Mouse (Mus musculus) left cerebral cortex, adult 11 months (tissue): ENCODE results near the gene Pmepa1.

ENCODE experiments used
- DNase-seq: peaks from one replicate; pipeline ENCODE4 v3.0.0; 2022; ENCODE audit warnings: low spot score

The Pmepa1 gene

GRCm38 (mm10) chr2:173225906-173226305 lies 50.4 kb downstream of the Pmepa1 start:
- no peak for DNase-seq

DNA sequence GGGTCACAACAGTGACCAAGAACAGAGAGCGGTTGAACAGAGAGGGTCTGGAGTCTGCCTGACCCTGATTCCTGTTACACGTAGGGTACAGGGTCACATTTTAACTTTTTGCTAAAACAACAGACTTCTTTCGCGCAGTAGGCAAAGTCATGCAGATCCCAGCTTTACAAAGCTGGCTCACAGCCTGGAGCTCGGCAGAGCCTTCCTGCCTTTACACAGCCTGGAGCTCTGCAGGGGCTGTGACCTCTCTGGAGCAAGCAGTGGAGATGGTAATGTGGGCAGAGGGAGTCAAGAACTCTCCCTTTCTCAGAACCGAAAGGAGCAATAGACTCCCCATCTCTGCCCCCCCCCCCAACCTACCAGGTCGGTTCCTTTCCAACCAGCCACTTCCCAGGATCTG lies 51.5 kb downstream of the Pmepa1 start:
- no peak for DNase-seq

DNA sequence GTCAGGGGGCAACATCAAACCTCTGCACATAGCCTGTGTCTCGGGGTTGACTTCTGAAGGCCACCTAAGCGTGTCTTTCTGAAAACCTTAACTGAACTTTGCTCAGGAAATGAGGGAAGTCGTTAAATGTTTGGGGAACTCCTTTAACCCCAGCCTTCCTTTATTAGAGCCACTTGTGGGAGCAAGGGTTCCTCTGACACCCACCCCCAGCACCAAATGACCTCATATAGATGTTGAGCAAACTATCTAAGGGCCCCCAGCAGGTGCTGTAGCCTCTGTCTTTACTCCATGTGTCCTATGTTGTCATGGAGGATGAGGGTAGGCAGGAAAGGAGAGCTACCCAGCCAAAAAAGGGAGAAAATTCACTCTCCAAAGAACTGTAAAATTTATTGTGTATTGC lies 52.2 kb downstream of the Pmepa1 start:
- DNase-seq = no peak

GRCm38 (mm10) chr2:173223496-173223895 lies 52.8 kb downstream of the Pmepa1 start:
- no peak for DNase-seq

GRCm38 (mm10) chr2:173220754-173221153 lies 55.6 kb downstream of the Pmepa1 start:
- no peak for DNase-seq

- no peak for DNase-seq
These were observed 56.9 kb downstream of the Pmepa1 start for GRCm38 (mm10) chr2:173219256-173219954.

GRCm38 (mm10) chr2:173218416-173219141 lies 57.8 kb downstream of the Pmepa1 start, which contains the start of gene Zbp1:
Gene Zbp1 (minus strand): TSS chr2:173218923.
- DNase-seq = no peak

DNA sequence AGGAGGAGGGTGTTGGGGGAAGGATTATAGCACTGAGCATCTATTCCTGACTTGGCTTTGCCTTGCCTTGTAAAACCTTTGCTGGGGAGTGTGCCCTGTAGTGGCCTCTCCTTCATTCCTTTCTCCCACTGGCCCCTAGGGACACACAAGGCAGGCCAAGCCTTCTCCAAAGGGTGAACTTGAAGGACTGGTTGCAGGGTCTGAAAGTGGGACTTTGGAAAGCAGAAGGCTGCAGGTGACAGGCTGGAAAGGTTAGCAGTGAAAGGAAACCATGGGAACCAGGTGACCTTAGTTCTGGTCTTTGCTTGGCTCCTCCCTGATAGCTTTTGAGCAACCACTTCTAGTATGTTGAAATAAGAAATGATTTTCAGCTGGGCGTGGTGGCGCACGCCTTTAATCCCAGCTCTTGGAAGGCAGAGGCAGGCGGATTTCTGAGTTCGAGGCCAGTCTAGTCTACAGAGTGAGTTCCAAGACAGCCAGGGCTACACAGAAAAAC lies 58.5 kb downstream of the Pmepa1 start:
- DNase-seq = no peak

GRCm38 (mm10) chr2:173217246-173217645 lies 59.1 kb downstream of the Pmepa1 start:
- no peak for DNase-seq

DNA sequence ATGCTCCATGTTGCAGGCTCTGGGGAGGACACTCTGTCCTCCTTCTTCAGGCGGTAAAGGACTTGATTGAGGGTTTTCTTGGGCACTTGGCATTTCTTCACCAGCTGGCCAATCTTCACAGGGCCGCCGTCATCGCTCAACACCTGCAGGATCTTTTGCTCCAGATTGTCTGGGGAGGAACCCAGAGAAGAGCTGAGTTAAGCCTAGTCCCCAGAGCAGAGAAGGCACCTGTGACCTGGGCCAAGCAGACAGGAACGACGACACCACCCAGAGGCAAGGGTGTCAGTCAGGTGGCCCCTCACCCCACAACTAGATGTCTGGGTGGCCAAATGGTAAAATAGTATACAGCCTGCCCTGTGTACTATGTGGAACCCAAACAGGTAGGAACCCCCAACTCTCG lies 59.5 kb downstream of the Pmepa1 start:
- no peak for DNase-seq

- no peak for DNase-seq
These were observed 64.1 kb downstream of the Pmepa1 start for GRCm38 (mm10) chr2:173212227-173212626.

DNA sequence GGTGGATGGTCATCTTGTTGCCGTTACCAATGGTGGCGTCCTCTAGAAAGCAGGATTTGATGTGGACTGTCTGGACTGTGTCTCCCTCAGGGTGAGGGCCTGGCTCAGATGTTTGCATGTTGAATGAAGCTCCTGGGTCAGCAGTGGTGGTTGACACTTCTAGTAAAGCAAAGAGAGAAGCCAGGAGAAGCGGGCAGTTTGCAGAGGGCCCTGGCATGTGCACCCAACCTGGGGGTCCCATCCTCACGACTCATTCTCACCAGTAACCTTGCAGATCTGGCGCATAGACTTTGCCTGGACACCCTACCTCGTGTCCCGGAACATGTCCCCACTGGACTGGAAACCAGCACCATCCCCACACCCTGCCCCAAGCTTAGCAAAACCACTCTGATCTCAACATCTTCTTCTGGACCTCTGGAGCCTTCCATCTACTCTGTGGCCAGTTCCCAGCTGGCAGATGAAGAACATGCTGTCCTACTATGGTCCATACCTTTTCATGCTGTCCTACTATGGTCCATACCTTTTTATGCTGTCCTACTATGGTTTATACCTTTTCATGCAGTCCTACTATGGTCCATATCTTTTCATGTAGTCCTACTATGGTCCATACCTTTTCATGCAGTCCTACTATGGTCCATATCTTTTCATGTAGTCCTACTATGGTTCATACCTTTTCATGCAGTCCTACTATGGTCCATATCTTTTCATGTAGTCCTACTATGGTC lies 67.1 kb downstream of the Pmepa1 start:
- no peak for DNase-seq

- DNase-seq = no peak
These were observed 69.3 kb downstream of the Pmepa1 start for GRCm38 (mm10) chr2:173207051-173207450.

- no peak for DNase-seq
These were observed 70.7 kb downstream of the Pmepa1 start for GRCm38 (mm10) chr2:173205563-173206099.

DNA sequence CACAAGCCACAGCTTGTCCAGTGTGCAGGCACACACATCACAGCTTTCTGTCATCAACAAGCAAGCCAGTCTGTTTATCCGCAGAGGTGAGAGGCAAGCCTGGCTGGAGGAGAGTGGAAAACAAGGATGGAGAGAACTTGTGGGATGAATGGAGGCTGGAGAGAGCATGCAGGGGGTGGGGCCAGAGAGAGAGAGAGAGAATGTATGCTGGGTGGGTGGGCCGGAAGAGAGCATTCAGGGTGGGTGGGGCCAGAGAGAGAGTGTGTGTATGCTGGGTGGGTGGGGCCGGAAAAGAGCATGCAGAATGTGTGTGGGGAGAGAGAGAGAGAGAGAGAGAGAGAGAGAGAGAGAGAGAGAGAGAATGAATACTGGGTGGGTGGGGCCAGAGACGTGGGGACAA lies 71.7 kb downstream of the Pmepa1 start:
- DNase-seq = no peak

DNA sequence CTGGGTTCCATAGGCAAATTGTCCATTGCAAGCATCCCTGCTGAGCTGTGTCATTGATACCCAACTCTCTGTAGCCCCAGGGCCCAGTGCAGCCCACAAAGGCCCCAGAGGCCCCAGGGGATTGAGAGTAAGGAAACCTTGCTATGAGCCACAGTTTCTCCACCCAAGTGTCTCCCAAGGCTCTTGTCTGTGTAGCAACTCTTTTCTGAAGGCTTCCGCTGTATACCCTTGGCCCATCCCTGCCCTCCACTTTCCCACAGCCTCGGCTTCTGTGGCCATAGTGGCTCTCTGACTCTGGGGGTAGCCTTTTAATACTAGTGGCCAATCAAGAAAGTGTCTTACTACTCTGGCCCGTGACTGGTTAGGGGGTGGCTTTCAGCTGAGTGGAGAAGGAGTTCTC lies 72.6 kb downstream of the Pmepa1 start:
- no peak for DNase-seq

DNA sequence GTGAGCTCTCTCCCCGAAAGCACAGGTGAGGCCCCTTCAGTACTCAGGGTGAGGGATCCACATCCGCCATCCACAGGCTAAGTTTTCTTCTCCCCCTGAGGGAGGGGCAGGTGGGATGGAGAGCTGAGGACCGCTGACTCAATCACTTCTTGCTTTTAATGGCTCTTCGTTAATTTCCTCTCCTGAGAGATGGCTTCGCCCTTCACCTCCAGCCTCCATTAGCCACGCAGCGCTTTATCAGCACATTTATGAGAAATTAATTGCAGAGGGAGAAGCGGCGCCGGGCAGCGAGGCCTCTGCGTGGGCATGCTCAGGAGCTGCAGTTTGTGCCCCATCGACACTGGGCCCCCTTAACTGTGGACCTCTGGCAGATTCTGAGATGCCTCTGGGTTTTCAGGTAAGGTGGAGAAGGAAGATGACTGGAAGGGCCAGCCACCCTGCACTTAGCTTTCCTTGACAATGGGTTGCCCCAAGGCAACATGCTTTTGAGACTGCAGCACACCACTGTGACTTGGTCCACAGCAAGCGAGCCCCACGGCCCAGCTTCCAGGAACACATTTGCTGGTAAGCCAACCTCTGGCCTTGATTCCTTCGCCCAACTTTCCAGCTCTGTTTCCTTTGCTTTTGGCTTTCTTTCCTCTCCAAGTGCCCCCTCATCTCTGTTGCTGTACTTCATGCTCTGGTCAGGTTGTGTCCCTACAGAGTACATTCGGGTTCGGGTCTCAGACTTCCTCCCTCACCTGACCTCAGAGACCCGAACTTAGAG lies 73.2 kb downstream of the Pmepa1 start:
- DNase-seq = no peak

DNA sequence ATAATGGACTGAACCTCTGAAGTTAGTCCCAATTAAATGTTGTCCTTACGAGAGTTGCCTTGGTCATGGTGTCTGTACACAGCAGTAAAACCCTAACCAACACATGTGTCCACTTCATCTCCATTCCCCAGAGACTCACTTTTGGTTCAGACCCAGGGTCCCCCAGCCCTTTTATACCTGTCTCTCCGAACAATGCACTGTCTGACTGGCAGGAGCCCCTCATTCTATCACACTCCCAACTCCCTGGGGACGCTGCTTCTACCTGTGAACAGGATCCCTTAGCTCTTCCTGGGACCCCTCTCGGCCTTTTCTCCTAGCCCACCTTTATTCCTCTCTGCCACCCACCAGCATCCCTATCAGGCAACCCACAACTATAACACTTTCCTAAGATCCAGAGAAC lies 81.5 kb downstream of the Pmepa1 start:
- DNase-seq = no peak

DNA sequence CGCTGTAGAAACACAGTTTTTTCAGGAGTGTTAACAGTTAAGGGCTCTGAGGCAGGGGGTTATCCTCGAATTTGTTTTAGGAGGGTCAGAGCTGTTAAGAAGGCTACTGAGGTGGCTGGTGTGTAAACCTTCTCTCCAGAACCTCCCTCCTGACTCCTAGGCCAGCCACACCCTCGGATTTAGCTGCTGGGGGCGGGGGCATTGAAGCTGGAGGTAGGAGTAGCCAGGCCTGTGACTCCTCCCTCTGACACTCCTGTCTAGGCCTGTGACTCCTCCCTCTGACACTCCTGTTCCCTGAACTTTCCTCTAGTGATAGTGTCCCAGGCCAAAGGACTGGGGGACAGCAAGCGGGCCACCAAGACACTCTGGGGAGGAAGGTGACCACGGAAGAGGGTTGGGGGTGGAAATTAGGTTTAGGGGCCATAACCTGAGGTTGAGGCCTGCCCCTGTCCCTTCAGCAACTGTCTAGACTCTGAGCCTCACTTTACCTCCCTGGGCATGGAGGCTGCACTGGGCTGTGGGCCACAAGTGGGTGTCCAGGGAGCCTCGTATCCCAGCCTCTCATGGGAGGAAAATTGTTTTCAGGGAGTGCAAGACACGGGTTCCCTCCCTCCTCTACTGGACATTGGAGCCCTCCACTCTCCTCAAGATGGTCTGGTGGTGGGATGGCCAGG lies 89.0 kb downstream of the Pmepa1 start:
- DNase-seq = no peak

DNA sequence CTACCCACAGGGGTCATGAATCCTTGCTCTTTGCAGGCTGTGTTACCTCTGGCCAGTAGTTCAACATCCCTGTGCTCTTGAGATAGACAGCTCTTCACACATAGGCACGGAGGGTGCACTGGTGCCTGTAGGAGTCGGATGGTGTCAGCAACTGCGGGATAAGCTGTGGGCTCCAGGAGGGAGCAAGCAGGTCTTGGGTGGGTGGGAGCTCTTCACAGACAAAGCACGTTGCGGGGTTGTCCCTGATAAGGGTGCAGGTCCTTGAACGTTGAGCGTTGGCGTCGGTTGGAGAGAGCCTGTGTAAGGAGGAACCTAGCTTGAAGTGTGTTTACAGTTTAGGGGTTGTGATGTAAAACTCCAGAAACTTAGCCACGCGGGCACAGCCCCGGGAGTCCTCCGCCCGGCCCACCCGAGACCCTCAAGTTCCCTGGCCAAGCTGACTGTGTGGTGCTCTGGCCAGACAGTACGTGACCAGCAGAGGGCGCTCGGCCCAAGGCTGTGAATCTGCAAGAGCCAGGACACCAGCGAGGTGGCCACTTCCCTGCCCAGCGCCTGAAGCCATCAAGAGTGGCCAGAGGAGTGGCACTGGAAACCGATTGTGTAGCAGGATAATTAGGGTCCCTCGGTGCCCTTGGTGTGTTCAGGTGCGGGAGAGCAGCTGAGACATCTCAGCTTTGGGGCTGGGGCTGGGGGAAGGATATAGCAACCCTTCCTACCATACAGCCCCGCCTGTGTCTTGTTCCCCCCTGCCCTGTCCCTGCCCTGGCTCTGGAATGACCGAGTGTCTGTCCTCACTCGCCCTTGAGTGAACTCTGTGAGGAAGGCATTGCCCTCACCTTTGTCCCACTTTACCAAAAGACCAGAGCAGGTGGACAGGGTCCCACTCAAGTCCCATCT lies 90.0 kb downstream of the Pmepa1 start:
- peak; percentile 70 for DNase-seq
